Mouse (Mus musculus) limb, embryonic 14.5 days (tissue): Measurements from ENCODE around the gene Rrp1. TPM values are rescaled to one million over a fixed set of nuclear protein-coding genes. Genes with fewer than 3 reads are reported as not detected.

Source experiments
- ATAC-seq: fragments of 200-750 bp; cut with Nextera tagmentation; 2 replicates; pipeline ENCODE4 v1.8.0; 2017; ENCODE audit warnings: low read depth, moderate number of reproducible peaks, moderate TSS enrichment; ENCODE audit not compliant: low FRiP score
- DNase-seq: peaks from one replicate; pipeline ENCODE4 v3.0.0-alpha.2; 2015; ENCODE audit warnings: low spot score
- H3K27ac ChIP-seq: fragments of 300-500 bp; sonication (generic); replicated peaks from 2 replicates; pipeline ENCODE4 v1.5.1; 2014; ENCODE audit warnings: low read depth, mild to moderate bottlenecking, low read length, moderate library complexity, mixed read lengths
- H3K27me3 ChIP-seq: fragments of 300-500 bp; sonication (generic); 2 replicates; pipeline ENCODE4 v1.6.1; 2014; ENCODE audit warnings: low read length, mixed read lengths; ENCODE audit not compliant: control insufficient read depth, insufficient read depth
- H3K36me3 ChIP-seq: fragments of 300-500 bp; sonication (generic); 2 replicates; pipeline ENCODE4 v1.6.1; 2014; ENCODE audit warnings: mild to moderate bottlenecking, low read length, moderate library complexity, mixed read lengths; ENCODE audit not compliant: control insufficient read depth, insufficient read depth
- H3K4me1 ChIP-seq: fragments of 300-500 bp; sonication (generic); 2 replicates; pipeline ENCODE4 v1.6.1; 2014; ENCODE audit warnings: antibody characterized with exemption, low read length, mixed read lengths; ENCODE audit not compliant: control insufficient read depth, insufficient read depth
- H3K4me2 ChIP-seq: fragments of 300-500 bp; sonication (generic); replicated peaks from 2 replicates; pipeline ENCODE4 v1.6.1; 2014; ENCODE audit warnings: low read depth, mild to moderate bottlenecking, low read length, moderate library complexity; ENCODE audit not compliant: severe bottlenecking
- H3K4me3 ChIP-seq: fragments of 300-500 bp; sonication (generic); replicated peaks from 2 replicates; pipeline ENCODE4 v1.5.1; 2014; ENCODE audit warnings: low read length
- H3K9ac ChIP-seq: fragments of 300-500 bp; sonication (generic); 2 replicates; pipeline ENCODE4 v1.6.1; 2014; ENCODE audit warnings: mild to moderate bottlenecking, low read depth, low read length, moderate library complexity; ENCODE audit not compliant: severe bottlenecking
- H3K9me3 ChIP-seq: fragments of 300-500 bp; sonication (generic); 2 replicates; pipeline ENCODE4 v1.6.1; 2016; ENCODE audit warnings: low read length; ENCODE audit not compliant: control insufficient read depth
- POLR2A ChIP-seq: fragments of 200-500 bp; IDR thresholded peaks from 2 replicates; pipeline ENCODE4 v1.8.0; 2012; ENCODE audit warnings: inconsistent platforms, mild to moderate bottlenecking, moderate library complexity, borderline replicate concordance; ENCODE audit not compliant: insufficient read depth, insufficient read length; ENCODE audit errors: extremely low read depth
- WGBS: fragments of 180-500 bp; shearing (Covaris S2); extraction: QIAGEN DNeasy Blood & Tissue Kit; methylation state at CpG from one replicate; pipeline ENCODE4 v1.1.7; 2014; 5-methylcytosine and 5-hydroxymethylcytosine counted together
- polyA plus RNA-seq, 2 experiments: library from polyadenylated mRNA; depleted of rRNA in 1 of 2; stranded (reverse) in 1 of 2; unstranded in 1 of 2; fragments of >200 nt; fragmentation: Nextera tagmentation in 1 of 2; extraction: Ambion mirVana in 1 of 2; gene quantifications; 2 replicates each; pipeline versions ENCODE4 v1.2.1 to v1.2.3; 2012 to 2014

Gene Rrp1
- polyA plus RNA-seq (2012; rRNA removed) (159 and 279 TPM in 2 replicates), polyA plus RNA-seq (2014; fragmentation: Nextera tagmentation; extraction: Ambion mirVana) (224 and 245 TPM in 2 replicates)

GRCm38 (mm10) chr10:78412319-78413151, at the start of gene Rrp1:
Gene Rrp1 (minus strand): TSS chr10:78413043.
- Histone ChIP-seq H3K4me2 (peak within 1 kb of the TSS; percentile 69), H3K9ac (peak within 1 kb of the TSS; percentile 81), H3K27ac (peak within 1 kb of the TSS; percentile 88), H3K27me3 (no peaks in the 10 kb centered on the region), H3K36me3 (peaks cover 34% of the 10 kb centered on the region), H3K9me3 (no peaks in the 10 kb centered on the region), H3K4me1 (no peaks in the 10 kb centered on the region), H3K4me3 (peak within 1 kb of the TSS; percentile 85)
- DNase-seq (peak; percentile 94), ATAC-seq (peak; percentile 93)
- WGBS: under 1% methylated on average over 70 of the region's 70 CpGs
- TF ChIP-seq POLR2A: 0 out of 2 replicates have a peak, but pooled peaks have one; percentile 20

GRCm38 (mm10) chr10:78461767-78462166, 48.9 kb upstream of the Rrp1 start:
- Histone ChIP-seq H3K27ac (no peak overlapping the region), H3K4me2 (no peak overlapping the region), H3K9me3 (no peaks in the 10 kb centered on the region), H3K4me1 (peaks cover 25% of the 10 kb centered on the region), H3K4me3 (no peak overlapping the region), H3K27me3 (no peaks in the 10 kb centered on the region), H3K9ac (no peak overlapping the region), H3K36me3 (no peaks in the 10 kb centered on the region)
- ATAC-seq: no peak
- 76% methylated on average over 4 of the region's 4 CpGs for WGBS
- no peak for TF ChIP-seq POLR2A
- DNase-seq: no peak

- Histone ChIP-seq H3K9ac (no peak overlapping the region), H3K27ac (no peak overlapping the region), H3K9me3 (no peaks in the 10 kb centered on the region), H3K36me3 (no peaks in the 10 kb centered on the region), H3K27me3 (no peaks in the 10 kb centered on the region), H3K4me3 (no peak overlapping the region), H3K4me1 (peaks cover 25% of the 10 kb centered on the region), H3K4me2 (no peak overlapping the region)
- ATAC-seq (no peak), DNase-seq (no peak)
- no peak for TF ChIP-seq POLR2A
- WGBS: 20% methylated on average over 4 of the region's 5 CpGs
These were observed 47.6 kb upstream of the Rrp1 start for GRCm38 (mm10) chr10:78460463-78460862.

- Histone ChIP-seq H3K4me2 (no peak overlapping the region), H3K4me3 (no peak overlapping the region), H3K4me1 (peaks cover 20% of the 10 kb centered on the region), H3K36me3 (no peaks in the 10 kb centered on the region), H3K27me3 (no peaks in the 10 kb centered on the region), H3K9ac (no peak overlapping the region), H3K27ac (no peak overlapping the region), H3K9me3 (no peaks in the 10 kb centered on the region)
- no peak for TF ChIP-seq POLR2A
- ATAC-seq (no peak), DNase-seq (no peak)
- 64% methylated on average over 5 of the region's 5 CpGs for WGBS
These were observed 45.7 kb upstream of the Rrp1 start for GRCm38 (mm10) chr10:78458348-78459111.
